Mouse (Mus musculus) neural tube, embryonic 10.5 days (tissue): Measurements from ENCODE around the gene Dph5.

Source experiments
- DNase-seq: peaks from one replicate; pipeline ENCODE4 v3.0.0-alpha.2; 2017; ENCODE audit warnings: low spot score; ENCODE audit errors: extremely low spot score

Dph5 gene

DNA sequence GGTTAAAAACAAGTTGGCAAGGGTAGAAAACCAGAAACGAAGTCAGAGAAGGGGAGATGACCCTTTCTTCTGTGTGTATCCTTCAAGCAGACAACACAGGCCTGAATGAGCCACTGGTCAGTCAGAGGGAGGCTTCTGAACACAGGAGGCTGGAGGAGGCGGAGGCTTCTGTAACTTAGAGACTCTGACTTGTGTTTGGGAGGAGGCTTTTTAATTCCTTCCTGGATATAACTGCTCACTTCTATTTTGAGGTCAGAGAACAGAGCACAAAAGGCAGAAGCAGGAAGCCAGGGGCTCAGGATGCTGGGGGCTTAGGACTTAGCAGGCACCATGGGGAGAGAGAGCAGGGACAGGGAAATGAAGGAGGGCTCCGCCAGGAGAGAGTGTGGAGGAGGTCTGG, 63.6 kb downstream of the Dph5 start:
- no peak for DNase-seq

GRCm38 (mm10) chr3:115952356-115952755, 64.7 kb downstream of the Dph5 start:
- no peak for DNase-seq

DNA sequence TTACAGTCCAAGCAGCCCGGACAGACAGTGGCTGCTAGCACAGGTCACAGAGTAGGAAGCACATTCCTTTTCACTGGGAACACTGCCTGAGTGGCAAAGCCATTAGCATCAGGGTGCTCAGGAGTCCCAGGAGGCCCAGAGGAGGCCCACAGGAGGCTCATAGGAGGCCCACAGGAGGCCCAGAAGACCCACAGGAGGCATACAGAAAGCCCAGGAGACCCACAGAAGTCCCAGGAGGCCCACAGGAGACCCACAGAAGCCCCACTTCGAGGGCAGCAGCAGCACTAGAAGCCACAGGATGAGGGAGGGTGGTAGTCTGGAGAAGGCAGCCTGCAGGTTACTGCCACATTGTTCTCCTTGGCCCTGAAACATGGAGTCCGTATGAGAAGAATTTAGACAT, 65.5 kb downstream of the Dph5 start:
- DNase-seq: no peak

DNA sequence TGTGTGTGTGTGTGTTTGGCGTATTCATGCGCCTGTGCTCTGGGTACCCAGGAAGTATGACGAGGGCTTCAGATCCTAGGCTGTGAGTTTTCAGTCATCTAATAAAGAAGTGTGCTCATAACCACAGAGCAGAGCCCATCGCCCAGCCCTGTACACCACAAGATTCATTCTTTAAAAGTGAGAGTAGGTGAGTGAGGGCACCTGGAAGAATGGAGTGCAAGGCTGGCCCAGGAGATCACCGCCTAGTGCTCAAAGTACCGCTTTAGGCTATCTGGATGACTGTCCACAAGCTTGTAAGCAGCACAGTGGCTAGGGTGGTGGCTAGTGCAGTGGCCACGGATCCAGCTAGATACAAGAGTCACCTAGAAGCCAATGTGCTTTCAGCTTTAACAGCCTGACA, 69.6 kb downstream of the Dph5 start:
- DNase-seq: no peak

DNA sequence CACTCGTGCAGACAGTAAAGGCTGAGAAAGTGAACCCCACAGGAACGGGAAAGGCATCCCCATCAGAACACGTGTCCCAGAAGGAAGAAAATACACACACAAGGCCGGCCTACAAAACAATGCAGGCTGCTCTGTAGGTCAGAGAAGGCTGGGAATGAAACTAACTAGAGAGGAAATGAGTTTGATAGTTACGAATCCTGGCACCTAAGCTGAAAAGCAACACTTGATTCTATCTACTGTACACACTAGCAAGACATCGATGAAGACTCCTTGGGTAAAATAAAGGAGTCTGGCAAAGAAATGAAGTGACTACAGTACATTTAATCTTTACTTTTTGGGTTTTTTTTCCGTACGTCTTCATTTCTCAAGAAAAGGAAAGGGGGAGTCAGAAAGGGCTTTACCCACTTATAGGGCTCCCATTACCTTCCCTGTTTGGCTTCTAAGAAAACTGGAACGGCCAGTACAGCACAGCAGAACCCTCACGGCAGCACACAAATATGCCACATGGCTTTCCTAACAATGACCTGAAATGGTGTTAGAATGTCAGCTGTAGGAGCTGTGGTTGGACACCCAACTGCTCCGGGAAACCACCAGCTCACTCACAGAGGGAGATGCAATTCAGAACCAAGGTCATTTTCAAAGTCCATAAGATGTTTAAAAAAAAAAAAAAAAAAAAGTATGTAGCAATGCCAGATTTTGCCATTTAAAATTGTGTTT, 73.8 kb downstream of the Dph5 start:
- no peak for DNase-seq

DNA sequence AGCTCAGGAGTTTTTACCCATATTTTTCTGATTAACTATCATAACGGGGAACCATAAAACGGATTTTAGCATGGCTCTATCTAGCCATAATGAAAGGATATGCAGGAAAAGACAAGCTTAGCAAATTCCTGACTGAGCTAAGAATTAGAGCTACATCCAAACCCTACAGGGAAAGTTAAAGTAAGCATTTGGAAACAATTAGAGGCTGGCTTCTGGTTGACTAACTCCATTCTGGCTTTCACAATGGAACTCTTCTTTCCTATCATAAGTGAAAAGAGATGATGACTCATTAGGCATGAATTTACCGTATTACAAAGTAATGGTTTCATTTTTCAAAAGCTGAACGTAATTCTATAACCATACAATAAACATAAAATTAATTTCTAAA, 74.4 kb downstream of the Dph5 start:
- no peak for DNase-seq

DNA sequence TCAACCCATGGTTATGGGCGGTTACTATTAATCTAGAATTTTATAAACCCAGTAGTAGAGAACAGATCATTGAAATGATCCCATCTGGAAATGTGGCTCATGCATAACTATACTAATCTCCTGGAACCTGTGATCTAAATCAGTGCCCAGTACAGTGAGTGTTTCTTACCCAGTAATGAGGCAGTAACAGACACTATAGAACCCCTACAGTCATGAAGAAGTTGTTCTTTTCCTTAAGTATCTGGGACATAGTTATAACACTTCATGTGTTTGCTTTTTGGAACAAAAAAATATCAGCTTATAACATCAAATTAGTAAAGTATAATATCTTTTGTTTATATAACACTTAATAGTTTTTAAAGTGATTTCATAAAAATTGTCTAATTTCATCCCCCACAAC, 76.0 kb downstream of the Dph5 start:
- no peak for DNase-seq

DNA sequence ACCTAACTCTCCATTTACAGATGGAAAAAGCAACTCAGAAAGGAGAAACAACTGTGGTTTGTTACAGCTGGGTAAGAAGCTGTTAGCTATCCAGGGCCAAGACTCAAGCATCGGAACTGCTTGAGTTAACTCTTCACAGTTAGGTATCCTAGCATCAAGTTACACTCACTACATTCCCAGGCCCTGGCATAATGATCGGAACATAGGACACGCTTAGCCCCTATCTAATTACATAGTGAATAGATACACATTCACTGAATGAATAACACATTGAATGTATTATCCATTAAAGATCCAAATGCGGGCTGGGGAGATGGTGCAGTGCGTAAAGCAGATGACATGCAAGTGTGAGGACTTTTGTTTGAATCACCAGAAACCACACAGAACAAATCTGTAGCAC, 76.4 kb downstream of the Dph5 start:
- DNase-seq: no peak

GRCm38 (mm10) chr3:115968745-115969530, 81.3 kb downstream of the Dph5 start:
- DNase-seq: no peak

- no peak for DNase-seq
These were observed 83.6 kb downstream of the Dph5 start for GRCm38 (mm10) chr3:115971045-115971785.

DNA sequence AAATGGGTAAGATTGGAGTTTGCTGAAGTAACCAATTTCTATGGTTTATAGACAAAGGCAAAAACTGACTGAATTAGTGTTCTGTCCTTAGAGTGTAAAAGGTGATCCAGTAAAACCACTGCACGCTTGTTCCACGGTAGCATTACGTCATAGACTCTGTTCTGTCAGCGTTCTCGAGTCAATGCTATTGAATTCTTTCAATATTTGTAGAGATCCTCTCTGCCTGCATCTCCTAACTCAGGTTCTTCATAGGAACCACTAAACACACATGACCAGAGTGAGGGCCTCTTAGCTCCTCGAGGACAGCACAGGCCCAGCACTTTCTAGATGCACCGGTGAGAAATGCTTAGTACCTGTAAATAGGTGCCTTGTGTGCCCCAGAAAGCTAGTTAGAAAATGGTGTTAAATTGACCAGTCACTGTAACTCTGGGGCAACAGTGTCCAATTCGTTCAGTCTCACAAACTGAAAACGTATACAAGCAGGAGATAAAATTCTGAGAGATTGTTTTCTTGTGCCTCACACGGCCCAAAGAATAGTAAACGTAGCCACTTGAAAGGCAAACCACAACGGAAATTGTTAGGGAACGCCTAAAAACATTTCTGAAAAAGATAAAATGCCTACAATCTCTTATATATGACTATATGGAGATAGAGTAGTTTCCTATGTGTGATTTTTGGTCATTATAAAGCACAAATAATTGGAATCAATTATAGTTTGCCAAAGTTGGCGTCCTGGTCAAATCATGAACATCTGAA, 84.4 kb downstream of the Dph5 start:
- no peak for DNase-seq

DNA sequence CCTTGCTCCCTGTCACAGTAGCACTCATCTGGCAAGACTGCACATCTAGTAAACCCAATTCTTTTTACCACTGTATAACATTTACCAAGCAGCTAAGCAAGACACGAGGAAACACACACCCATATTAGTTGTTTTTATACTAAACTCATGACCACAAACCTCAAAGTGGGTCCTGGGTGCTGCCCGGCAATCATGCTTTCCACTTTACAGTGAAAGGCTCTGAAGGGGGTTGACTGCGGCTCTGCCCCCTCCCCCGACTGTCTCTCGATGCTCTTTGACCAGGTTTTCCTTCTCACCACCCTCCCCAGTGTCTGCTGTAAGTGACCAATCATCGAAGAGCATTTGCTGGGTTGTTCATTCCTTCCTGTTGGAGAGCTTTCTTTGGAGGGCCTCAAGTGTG, 86.6 kb downstream of the Dph5 start:
- DNase-seq: no peak

GRCm38 (mm10) chr3:115974995-115975394, 87.4 kb downstream of the Dph5 start:
- no peak for DNase-seq

GRCm38 (mm10) chr3:115979000-115979399, 91.4 kb downstream of the Dph5 start:
- no peak for DNase-seq

GRCm38 (mm10) chr3:115983217-115983616, 95.6 kb downstream of the Dph5 start:
- no peak for DNase-seq
